Mouse (Mus musculus) midbrain, embryonic 15.5 days (tissue): ENCODE data around the gene Gm5431. TPM values are rescaled to one million over a fixed set of nuclear protein-coding genes. Genes with fewer than 3 reads are reported as not detected.
A peak's percentile ranks its signal among the peaks of the same experiment; 100 is the strongest.
"Not testable (repeated sequence)": the region's sequence is repeated elsewhere in the genome, so short reads cannot be mapped to it uniquely, and the experiment has no call there.

Experiments
- ATAC-seq: fragments of 200-750 bp; cut with Nextera tagmentation; replicated peaks from 2 replicates; pipeline ENCODE4 v1.8.0; 2017; ENCODE audit warnings: moderate TSS enrichment
- H3K27ac ChIP-seq: fragments of 300-500 bp; sonication (generic); 2 replicates; pipeline ENCODE4 v1.5.1; 2015; ENCODE audit warnings: mild to moderate bottlenecking, inconsistent platforms
- H3K27me3 ChIP-seq: fragments of 300-500 bp; sonication (generic); replicated peaks from 2 replicates; pipeline ENCODE4 v1.6.1; 2015; ENCODE audit warnings: inconsistent platforms
- H3K36me3 ChIP-seq: fragments of 300-500 bp; sonication (generic); replicated peaks from 2 replicates; pipeline ENCODE4 v1.6.1; 2015; ENCODE audit warnings: inconsistent platforms
- H3K4me1 ChIP-seq: fragments of 300-500 bp; sonication (generic); 2 replicates; pipeline ENCODE4 v1.6.1; 2015; ENCODE audit warnings: inconsistent platforms
- H3K4me2 ChIP-seq: fragments of 300-500 bp; sonication (generic); 2 replicates; pipeline ENCODE4 v1.6.1; 2015; ENCODE audit warnings: inconsistent platforms, mild to moderate bottlenecking, moderate library complexity
- H3K4me3 ChIP-seq: fragments of 300-500 bp; sonication (generic); 2 replicates; pipeline ENCODE4 v1.5.1; 2015; ENCODE audit warnings: mild to moderate bottlenecking, inconsistent platforms
- H3K9ac ChIP-seq: fragments of 300-500 bp; sonication (generic); 2 replicates; pipeline ENCODE4 v1.6.1; 2015; ENCODE audit warnings: mild to moderate bottlenecking, inconsistent platforms
- H3K9me3 ChIP-seq: fragments of 300-500 bp; sonication (generic); 2 replicates; pipeline ENCODE4 v1.6.1; 2016; ENCODE audit warnings: inconsistent platforms
- WGBS: fragments of 180-500 bp; shearing (Covaris S2); methylation state at CpG from one replicate; pipeline ENCODE4 v1.1.7; 2015; ENCODE audit warnings: mixed read lengths; 5-methylcytosine and 5-hydroxymethylcytosine counted together
- polyA plus RNA-seq: library from polyadenylated mRNA; unstranded; fragments of >200 nt; fragmentation: Nextera tagmentation; extraction: Ambion mirVana; gene quantifications from 2 replicates; pipeline ENCODE4 v1.2.1, GENCODE M21; 2015

Gm5431 gene
- polyA plus RNA-seq, 1 experiment from 2014 or later = 0.45 TPM

DNA sequence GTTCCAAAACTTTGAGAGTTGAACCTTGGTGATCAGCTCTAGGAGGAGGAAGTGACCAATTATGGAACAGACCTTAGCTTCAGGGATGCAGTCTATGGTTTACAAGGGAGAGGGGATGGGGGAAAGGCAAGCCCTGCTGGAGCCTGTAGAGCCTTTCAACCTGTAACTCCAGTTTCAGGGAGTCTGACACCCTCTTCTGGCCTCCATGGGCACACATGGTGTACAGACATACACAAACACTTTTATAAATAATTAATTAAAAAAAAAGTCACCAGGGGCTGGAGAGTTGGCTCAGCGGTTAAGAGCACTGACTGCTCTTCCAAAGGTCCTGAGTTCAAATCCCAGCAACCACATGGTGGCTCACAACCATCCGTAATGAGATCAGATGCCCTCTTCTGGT, 55.7 kb downstream of the Gm5431 start:
- not testable (repeated sequence) for H3K4me1 ChIP-seq, H3K4me3 ChIP-seq, ATAC-seq, H3K27ac ChIP-seq, H3K4me2 ChIP-seq, H3K27me3 ChIP-seq, H3K9ac ChIP-seq, H3K9me3 ChIP-seq, H3K36me3 ChIP-seq
- 79% methylated on average over 2 of the region's 2 CpGs for WGBS

DNA sequence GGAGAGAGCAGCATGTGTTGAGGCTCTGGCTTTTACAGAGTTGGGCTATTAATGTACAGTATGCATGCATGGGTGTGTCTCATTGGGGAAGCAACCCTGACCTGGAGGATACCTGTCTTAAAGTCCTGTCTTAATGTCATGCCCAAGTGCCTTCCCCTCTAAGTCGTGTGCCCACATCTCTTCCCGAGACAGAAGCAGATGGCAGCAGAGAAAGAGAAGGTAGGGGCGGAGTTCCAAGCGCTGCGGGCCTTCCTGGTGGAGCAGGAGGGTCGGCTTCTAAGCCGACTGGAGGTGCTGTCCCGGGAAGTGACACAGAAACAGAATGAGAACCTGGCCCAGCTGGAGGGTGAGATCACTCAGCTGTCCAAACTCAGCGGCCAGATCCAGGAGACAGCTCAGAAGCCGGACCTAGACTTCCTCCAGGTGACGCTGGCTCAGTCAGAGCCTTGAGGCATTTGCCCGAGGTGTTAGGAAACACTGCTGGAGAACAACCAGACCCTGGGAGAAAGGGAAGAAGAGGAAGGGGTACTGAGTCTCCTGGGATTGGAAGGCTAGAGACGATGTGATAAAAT, 56.7 kb downstream of the Gm5431 start:
- no peak overlapping the region for H3K27ac ChIP-seq
- H3K4me2 ChIP-seq = no peak overlapping the region
- H3K9ac ChIP-seq = no peak overlapping the region
- ATAC-seq = no peak
- no peaks in the 10 kb centered on the region for H3K4me1 ChIP-seq
- H3K4me3 ChIP-seq = no peak overlapping the region
- no peaks in the 10 kb centered on the region for H3K9me3 ChIP-seq
- WGBS = 35% methylated on average over 13 of the region's 13 CpGs
- H3K27me3 ChIP-seq = 0 out of 2 replicates have a peak, but pooled peaks cover 3% of the 10 kb centered on the region
- no peaks in the 10 kb centered on the region for H3K36me3 ChIP-seq

DNA sequence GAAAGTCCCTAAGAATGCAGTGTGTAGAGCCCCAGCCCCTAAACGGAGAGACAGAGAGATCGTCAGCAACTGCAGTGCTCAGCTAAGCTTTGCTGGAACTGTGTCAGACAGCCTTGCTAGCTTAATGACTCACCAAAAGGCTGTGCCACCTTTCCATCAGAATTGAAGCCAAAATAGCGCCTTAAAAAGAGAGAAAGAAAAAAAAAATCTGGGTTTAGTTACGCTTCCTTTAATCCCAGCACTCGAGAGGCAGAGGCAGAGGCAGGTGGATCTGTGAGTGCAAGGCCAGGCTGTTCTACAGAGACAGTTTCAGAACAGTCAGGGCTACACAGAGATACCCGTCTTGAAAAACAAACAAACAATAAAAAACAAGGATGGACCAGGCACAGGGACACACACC, 57.7 kb downstream of the Gm5431 start:
- no peak overlapping the region for H3K4me2 ChIP-seq
- ATAC-seq = no peak
- H3K9ac ChIP-seq = no peak overlapping the region
- H3K4me1 ChIP-seq = no peaks in the 10 kb centered on the region
- H3K36me3 ChIP-seq = no peaks in the 10 kb centered on the region
- H3K9me3 ChIP-seq = no peaks in the 10 kb centered on the region
- no peak overlapping the region for H3K27ac ChIP-seq
- H3K4me3 ChIP-seq = no peak overlapping the region
- H3K27me3 ChIP-seq = peaks cover 2% of the 10 kb centered on the region; the same call in 1 of the 2 replicates
- WGBS = 48% methylated on average over 6 of the region's 6 CpGs

DNA sequence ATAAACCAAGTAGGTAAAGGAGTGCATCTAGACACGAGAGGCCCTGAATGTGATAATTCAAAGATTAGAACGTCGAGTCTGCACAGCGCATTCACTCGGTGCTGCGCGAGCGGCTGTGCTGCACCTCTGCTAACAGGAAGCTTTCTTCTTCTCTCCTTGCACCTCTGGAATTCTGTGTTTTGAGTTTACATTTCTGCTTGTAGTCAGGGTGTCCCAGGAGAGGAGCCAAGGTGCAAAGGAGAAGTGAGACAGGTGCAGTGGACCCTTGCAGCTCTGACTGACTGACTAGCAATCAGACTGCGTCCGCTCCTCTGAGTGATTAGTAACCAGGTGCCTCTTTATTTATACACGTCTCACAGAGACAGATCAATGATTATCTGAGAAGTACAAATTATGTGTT, 58.8 kb downstream of the Gm5431 start:
- 81% methylated on average over 11 of the region's 11 CpGs for WGBS
- no peak overlapping the region for H3K9ac ChIP-seq
- H3K27ac ChIP-seq = no peak overlapping the region
- H3K9me3 ChIP-seq = no peaks in the 10 kb centered on the region
- H3K4me2 ChIP-seq = no peak overlapping the region
- H3K4me1 ChIP-seq = peaks cover 6% of the 10 kb centered on the region
- H3K36me3 ChIP-seq = no peaks in the 10 kb centered on the region
- H3K4me3 ChIP-seq = no peak overlapping the region
- ATAC-seq = no peak
- H3K27me3 ChIP-seq = peaks cover 4% of the 10 kb centered on the region; the same call in 1 of the 2 replicates

GRCm38 (mm10) chr11:48842378-48842792, 59.6 kb downstream of the Gm5431 start:
- H3K9ac ChIP-seq = no peak overlapping the region
- no peak overlapping the region for H3K4me3 ChIP-seq
- peaks cover 4% of the 10 kb centered on the region; the same call in 1 of the 2 replicates for H3K27me3 ChIP-seq
- 79% methylated on average over 4 of the region's 4 CpGs for WGBS
- H3K27ac ChIP-seq = no peak overlapping the region
- H3K9me3 ChIP-seq = no peaks in the 10 kb centered on the region
- H3K4me1 ChIP-seq = peaks cover 9% of the 10 kb centered on the region
- no peak for ATAC-seq
- no peaks in the 10 kb centered on the region for H3K36me3 ChIP-seq
- H3K4me2 ChIP-seq = no peak overlapping the region

- H3K9me3 ChIP-seq = no peaks in the 10 kb centered on the region
- H3K27ac ChIP-seq = no peak overlapping the region
- ATAC-seq = no peak
- 87% methylated on average over 5 of the region's 5 CpGs for WGBS
- no peak overlapping the region for H3K9ac ChIP-seq
- peaks cover 7% of the 10 kb centered on the region; the same call in 1 of the 2 replicates for H3K27me3 ChIP-seq
- no peak overlapping the region for H3K4me2 ChIP-seq
- H3K4me1 ChIP-seq = peaks cover 15% of the 10 kb centered on the region
- H3K36me3 ChIP-seq = no peaks in the 10 kb centered on the region
- no peak overlapping the region for H3K4me3 ChIP-seq
These were observed 60.8 kb downstream of the Gm5431 start for GRCm38 (mm10) chr11:48841213-48841612.

DNA sequence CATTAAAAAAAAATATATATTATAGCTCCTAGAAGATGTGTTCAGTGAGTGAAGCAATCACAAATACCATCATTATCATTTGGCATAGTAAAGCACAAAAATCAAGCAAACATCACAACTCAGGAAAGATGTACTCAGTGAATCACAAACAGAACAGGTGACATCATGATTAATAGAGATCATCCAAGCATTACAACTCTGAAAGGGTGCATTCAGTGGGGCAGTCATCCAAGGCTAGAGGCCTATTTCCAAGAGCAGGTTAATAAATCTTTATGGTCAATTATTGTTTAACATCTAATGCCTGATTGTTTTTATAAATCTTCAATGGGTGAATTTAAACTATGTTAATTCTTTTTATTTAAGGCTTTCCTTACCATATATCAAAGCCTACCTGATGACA, 61.2 kb downstream of the Gm5431 start:
- no peak for ATAC-seq
- Histone ChIP-seq H3K27ac (no peak overlapping the region), H3K27me3 (peaks cover 7% of the 10 kb centered on the region; the same call in 1 of the 2 replicates), H3K9me3 (no peaks in the 10 kb centered on the region), H3K4me3 (no peak overlapping the region), H3K4me1 (peaks cover 15% of the 10 kb centered on the region), H3K36me3 (no peaks in the 10 kb centered on the region), H3K9ac (no peak overlapping the region), H3K4me2 (no peak overlapping the region)

DNA sequence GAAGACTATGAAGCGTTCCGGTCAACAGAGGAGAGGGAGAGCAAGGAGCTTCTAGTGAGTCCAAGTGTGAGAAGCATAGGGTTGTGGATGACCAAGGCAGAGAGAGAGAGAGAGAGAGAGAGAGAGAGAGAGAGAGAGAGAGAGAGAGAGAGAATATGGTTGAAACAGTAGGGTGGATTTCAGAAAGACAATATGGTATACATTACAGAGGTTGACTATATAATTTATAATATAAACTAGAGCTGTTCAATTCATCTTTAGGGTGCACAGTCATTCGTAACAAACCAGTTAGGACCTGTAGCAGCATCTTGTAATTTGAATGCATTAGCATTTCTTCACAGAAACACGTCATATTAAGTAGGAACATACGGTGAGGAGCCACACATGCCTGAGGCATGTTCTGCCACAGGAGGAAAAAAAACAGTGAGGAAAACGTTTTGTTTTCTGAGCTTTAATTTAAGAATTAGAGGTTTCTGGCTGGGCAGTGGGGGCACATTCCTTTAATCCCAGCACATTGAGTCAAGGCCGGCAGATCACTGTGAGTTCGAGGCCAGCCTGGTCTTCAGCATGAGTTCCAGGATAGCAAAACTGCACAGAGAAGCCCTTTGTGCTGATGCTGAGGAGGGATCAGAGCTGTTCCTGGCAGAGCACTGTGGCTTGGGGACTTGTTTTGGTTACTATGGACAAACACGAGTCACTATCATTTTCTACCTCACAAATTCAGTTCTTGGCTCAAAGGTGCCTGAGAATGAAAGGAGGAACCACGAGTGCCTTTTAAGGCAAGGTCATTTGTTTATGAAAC, 62.9 kb downstream of the Gm5431 start:
- H3K4me3 ChIP-seq = peak overlapping the region; percentile 86; the same call in 1 of the 2 replicates
- no peaks in the 10 kb centered on the region for H3K9me3 ChIP-seq
- no peak for ATAC-seq
- H3K27me3 ChIP-seq = peaks cover 7% of the 10 kb centered on the region; the same call in 1 of the 2 replicates
- H3K4me2 ChIP-seq = peak overlapping the region; percentile 79
- H3K36me3 ChIP-seq = no peaks in the 10 kb centered on the region
- 70% methylated on average over 10 of the region's 10 CpGs for WGBS
- peaks cover 15% of the 10 kb centered on the region for H3K4me1 ChIP-seq
- no peak overlapping the region for H3K27ac ChIP-seq
- H3K9ac ChIP-seq = peak overlapping the region; percentile 80; the same call in 1 of the 2 replicates

DNA sequence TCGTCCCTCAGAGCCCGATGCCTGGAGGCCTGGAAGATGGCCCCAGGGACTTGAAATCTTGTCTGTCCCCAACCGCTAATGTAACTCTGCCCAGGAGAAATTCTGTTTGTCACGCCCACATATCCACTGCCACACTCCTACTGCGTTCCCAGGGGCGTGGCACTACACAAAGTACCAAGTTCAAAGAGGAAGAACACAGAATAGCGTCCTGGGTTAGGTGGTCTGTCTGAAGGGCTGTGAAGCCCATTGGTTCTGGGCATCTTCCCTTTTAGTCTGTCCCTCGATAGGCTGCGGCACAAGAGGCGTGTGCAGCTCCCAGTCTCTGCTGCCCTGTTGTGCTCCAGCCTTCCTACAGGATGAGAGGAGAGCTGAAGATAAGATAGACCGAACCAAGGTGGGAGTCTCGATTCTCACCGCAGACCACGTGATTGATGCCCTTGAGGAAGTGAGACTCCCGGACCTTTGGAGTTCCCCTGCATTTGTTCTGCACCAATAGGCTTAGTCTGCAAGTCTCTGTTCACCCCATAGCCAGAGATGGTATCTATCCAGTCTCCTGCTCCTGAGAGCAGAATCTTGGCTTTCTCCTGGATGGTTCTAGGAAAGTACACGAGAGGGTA, 63.7 kb downstream of the Gm5431 start:
- WGBS = 2% methylated on average over 16 of the region's 16 CpGs
- peaks cover 15% of the 10 kb centered on the region for H3K4me1 ChIP-seq
- H3K27ac ChIP-seq = peak overlapping the region; percentile 71
- peaks cover 7% of the 10 kb centered on the region; the same call in 1 of the 2 replicates for H3K27me3 ChIP-seq
- no peaks in the 10 kb centered on the region for H3K36me3 ChIP-seq
- H3K4me3 ChIP-seq = peak overlapping the region; percentile 86
- ATAC-seq = peak; percentile 11
- H3K9me3 ChIP-seq = no peaks in the 10 kb centered on the region
- H3K4me2 ChIP-seq = peak overlapping the region; percentile 79
- peak overlapping the region; percentile 80 for H3K9ac ChIP-seq

Other genes starting within 250 kb of the Gm5431 start
- 365 and 382 TPM in 2 replicates for gene Rack1, start 101.9 kb downstream of the Gm5431 start, polyA plus RNA-seq
- gene Trim41, start 84.9 kb downstream of the Gm5431 start, polyA plus RNA-seq = 7.3 and 7.9 TPM in 2 replicates
- 2.3 and 2.6 TPM in 2 replicates for gene Trim7, start 76.1 kb downstream of the Gm5431 start, polyA plus RNA-seq
- gene Gm12184, start 75.6 kb downstream of the Gm5431 start, polyA plus RNA-seq = 2.6 and 4.0 TPM in 2 replicates
- 2.3 and 4.6 TPM in 2 replicates for gene Irgm1, start 30.5 kb downstream of the Gm5431 start, polyA plus RNA-seq
- gene Psme2b, start 44.0 kb upstream of the Gm5431 start, polyA plus RNA-seq = 1.3 and 1.8 TPM in 2 replicates
- gene Olfr56, start 76.7 kb upstream of the Gm5431 start, polyA plus RNA-seq = not detected in 2 replicates
- gene 9930111J21Rik1, start 77.2 kb upstream of the Gm5431 start, polyA plus RNA-seq = 0.33 and 0.37 TPM in 2 replicates
- gene Gm12185, start 90.0 kb upstream of the Gm5431 start, polyA plus RNA-seq = not detected in 2 replicates
- gene Tgtp1, start 92.0 kb upstream of the Gm5431 start, polyA plus RNA-seq = not detected in 2 replicates
- gene 9930111J21Rik2, start 149.0 kb upstream of the Gm5431 start, polyA plus RNA-seq = 0.37 and 0.38 TPM in 2 replicates
- 0.68 TPM in 1 of 2 replicates, not detected in the other for gene Tgtp2, start 162.0 kb upstream of the Gm5431 start, polyA plus RNA-seq
- 0.35 and 0.56 TPM in 2 replicates for gene Ifi47, start 174.4 kb upstream of the Gm5431 start, polyA plus RNA-seq
- 0.11 TPM in 1 of 2 replicates, not detected in the other for gene Olfr1396, start 212.7 kb upstream of the Gm5431 start, polyA plus RNA-seq
- not detected in 2 replicates for gene Olfr1395, start 240.1 kb upstream of the Gm5431 start, polyA plus RNA-seq